Mouse (Mus musculus) MEL (cell line): ENCODE data around the gene Stn1. TPM values are rescaled to one million over a fixed set of nuclear protein-coding genes. Genes with fewer than 3 reads are reported as not detected.

ENCODE experiments used
- DNase-seq: peaks from one replicate; pipeline ENCODE4 v3.0.0; 2011; ENCODE audit warnings: low read depth, low spot score
- H3K27ac ChIP-seq: 2 replicates; pipeline ENCODE4 v1.5.1; 2012; ENCODE audit warnings: low read depth, mild to moderate bottlenecking, control low read depth, low read length, moderate library complexity; ENCODE audit not compliant: control insufficient read depth
- H3K27me3 ChIP-seq, 2 experiments: fragments of 150-350 bp in 1 of 2; sonication (generic) in 1 of 2; 2 replicates each; pipeline ENCODE4 v1.6.1; 2012; ENCODE audit warnings: low read length in 2 of 2, mild to moderate bottlenecking in 2 of 2, improper control_type of control experiment in 1 of 2, moderate library complexity in 1 of 2; ENCODE audit not compliant: insufficient read depth in 2 of 2, control insufficient read depth in 1 of 2
- H3K36me3 ChIP-seq, 2 experiments: 2 replicates each; pipeline ENCODE4 v1.6.1; 2012 to 2014; ENCODE audit warnings: low read length in 2 of 2, improper control_type of control experiment in 1 of 2, inconsistent platforms in 1 of 2, mild to moderate bottlenecking in 1 of 2; ENCODE audit not compliant: insufficient read depth in 2 of 2, control insufficient read depth in 1 of 2
- H3K4me1 ChIP-seq, 2 experiments: fragments of 150-350 bp in 1 of 2; sonication (generic) in 1 of 2; 2 replicates each; pipeline ENCODE4 v1.6.1; 2012; ENCODE audit warnings: low read length in 2 of 2, improper control_type of control experiment in 1 of 2, mild to moderate bottlenecking in 1 of 2; ENCODE audit not compliant: insufficient read depth in 2 of 2, control insufficient read depth in 1 of 2
- H3K4me3 ChIP-seq, 2 experiments: fragments of 150-350 bp in 1 of 2; sonication (generic) in 1 of 2; 2 replicates each; pipeline ENCODE4 v1.5.1; 2012; ENCODE audit warnings: low read depth in 2 of 2, low read length in 2 of 2, mild to moderate bottlenecking in 2 of 2, moderate library complexity in 2 of 2, control low read depth in 1 of 2, improper control_type of control experiment in 1 of 2; ENCODE audit not compliant: control insufficient read depth in 1 of 2, insufficient read depth in 1 of 2
- H3K79me2 ChIP-seq: 2 replicates; pipeline ENCODE4 v1.6.1; 2012; ENCODE audit warnings: mild to moderate bottlenecking, low read length, moderate library complexity; ENCODE audit not compliant: control insufficient read depth, poor library complexity, insufficient read depth
- H3K9ac ChIP-seq: 2 replicates; pipeline ENCODE4 v1.6.1; 2012; ENCODE audit warnings: low read depth, mild to moderate bottlenecking, control low read depth, low read length, moderate library complexity; ENCODE audit not compliant: control insufficient read depth, poor library complexity, severe bottlenecking
- H3K9me3 ChIP-seq: fragments of 150-350 bp; sonication (generic); replicated peaks from 2 replicates; pipeline ENCODE4 v1.6.1; 2012; ENCODE audit warnings: mild to moderate bottlenecking, low read length, improper control_type of control experiment, moderate library complexity; ENCODE audit not compliant: insufficient read depth
- CHD1 ChIP-seq: IDR thresholded peaks from 2 replicates; pipeline ENCODE4 v1.6.1; 2012; ENCODE audit warnings: low read depth, mild to moderate bottlenecking, inconsistent platforms, low read length, improper control_type of control experiment
- CHD2 ChIP-seq: IDR thresholded peaks from 2 replicates; pipeline ENCODE4 v1.6.1; 2011; ENCODE audit warnings: low read length, improper control_type of control experiment
- E2F4 ChIP-seq: IDR thresholded peaks from 2 replicates; pipeline ENCODE4 v1.6.1; 2011; ENCODE audit warnings: low read depth, low read length, improper control_type of control experiment, borderline replicate concordance
- EP300 ChIP-seq, 2 experiments: IDR thresholded peaks; 2 replicates each; pipeline ENCODE4 v1.6.1; 2011; ENCODE audit warnings: improper control_type of control experiment in 2 of 2, low read length in 2 of 2, low read depth in 1 of 2, mild to moderate bottlenecking in 1 of 2
- GATA1 ChIP-seq: IDR thresholded peaks from 2 replicates; pipeline ENCODE4 v1.6.1; 2011; ENCODE audit warnings: low read depth, low read length, improper control_type of control experiment
- JUND ChIP-seq: IDR thresholded peaks from 2 replicates; pipeline ENCODE4 v1.6.1; 2011; ENCODE audit warnings: low read depth, mild to moderate bottlenecking, improper control_type of control experiment, low read length
- KAT2A ChIP-seq: conservative IDR thresholded peaks from 2 replicates; pipeline ENCODE4 v1.6.1; 2012; ENCODE audit warnings: low read depth, low read length, improper control_type of control experiment, inconsistent platforms
- MAFK ChIP-seq: IDR thresholded peaks from 2 replicates; pipeline ENCODE4 v1.6.1; 2011; ENCODE audit warnings: low read depth, mild to moderate bottlenecking, low read length, improper control_type of control experiment, borderline replicate concordance
- MAX ChIP-seq: IDR thresholded peaks from 2 replicates; pipeline ENCODE4 v1.6.1; 2011; ENCODE audit warnings: low read length, improper control_type of control experiment
- MEF2A ChIP-seq: IDR thresholded peaks from 2 replicates; pipeline ENCODE4 v1.6.1; 2014; ENCODE audit warnings: low read depth, mild to moderate bottlenecking, inconsistent platforms, low read length, improper control_type of control experiment; ENCODE audit not compliant: poor library complexity, insufficient replicate concordance, severe bottlenecking; ENCODE audit errors: extremely low read depth
- NRF1 ChIP-seq: IDR thresholded peaks from 2 replicates; pipeline ENCODE4 v1.6.1; 2014; ENCODE audit warnings: low read depth, mild to moderate bottlenecking, inconsistent platforms, low read length, improper control_type of control experiment, moderate library complexity; ENCODE audit not compliant: poor library complexity, insufficient read depth, severe bottlenecking
- POLR2A ChIP-seq, 2 experiments: IDR thresholded peaks; 2 replicates each; pipeline ENCODE4 v1.6.1; 2011 to 2012; ENCODE audit warnings: low read length in 2 of 2, mild to moderate bottlenecking in 2 of 2, control low read depth in 1 of 2, improper control_type of control experiment in 1 of 2, low read depth in 1 of 2, moderate library complexity in 1 of 2; ENCODE audit not compliant: control insufficient read depth in 1 of 2, insufficient read depth in 1 of 2, poor library complexity in 1 of 2
- POLR2AphosphoS2 ChIP-seq: IDR thresholded peaks from 2 replicates; pipeline ENCODE4 v1.6.1; 2011; ENCODE audit warnings: low read length, improper control_type of control experiment
- RAD21 ChIP-seq: IDR thresholded peaks from 2 replicates; pipeline ENCODE4 v1.6.1; 2011; ENCODE audit warnings: mild to moderate bottlenecking, low read depth, low read length, improper control_type of control experiment
- RCOR1 ChIP-seq: IDR thresholded peaks from 2 replicates; pipeline ENCODE4 v1.6.1; 2012; ENCODE audit warnings: low read depth, mild to moderate bottlenecking, inconsistent platforms, low read length, improper control_type of control experiment
- SIN3A ChIP-seq: IDR thresholded peaks from 2 replicates; pipeline ENCODE4 v1.6.1; 2012; ENCODE audit warnings: low read length, improper control_type of control experiment, inconsistent platforms
- TCF12 ChIP-seq: IDR thresholded peaks from 2 replicates; pipeline ENCODE4 v1.6.1; 2014; ENCODE audit warnings: low read depth, mild to moderate bottlenecking, inconsistent platforms, low read length, improper control_type of control experiment, moderate library complexity
- USF2 ChIP-seq, 2 experiments: IDR thresholded peaks; 2 replicates each; pipeline ENCODE4 v1.6.1; 2011 to 2012; ENCODE audit warnings: improper control_type of control experiment in 2 of 2, low read length in 2 of 2, borderline replicate concordance in 1 of 2, inconsistent platforms in 1 of 2, low read depth in 1 of 2, mild to moderate bottlenecking in 1 of 2; ENCODE audit not compliant: insufficient read depth in 1 of 2
- ZNF384 ChIP-seq: IDR thresholded peaks from 2 replicates; pipeline ENCODE4 v1.6.1; 2012; ENCODE audit warnings: low read depth, mild to moderate bottlenecking, inconsistent platforms, low read length, improper control_type of control experiment
- polyA plus RNA-seq, 2 experiments: library from polyadenylated mRNA; stranded (reverse) in 1 of 2; unstranded in 1 of 2; fragments of >175 nt in 1 of 2; fragments of >200 nt in 1 of 2; gene quantifications; 2 replicates each; pipeline versions ENCODE4 v1.2.1 to v1.2.4; 2012; ENCODE audit warnings: low replicate concordance in 2 of 2, low read depth in 1 of 2; ENCODE audit not compliant: insufficient read length in 2 of 2, insufficient read depth in 1 of 2, missing spikeins in 1 of 2
- total RNA-seq: library from RNA; depleted of rRNA; stranded (reverse); fragments of 300-350 nt; gene quantifications from 2 replicates; pipeline ENCODE4 v1.2.3, GENCODE M21; 2012

The Stn1 gene
- total and polyA plus RNA-seq, 3 experiments, result 9.7 to 13.6 TPM; not detected in 1

DNA sequence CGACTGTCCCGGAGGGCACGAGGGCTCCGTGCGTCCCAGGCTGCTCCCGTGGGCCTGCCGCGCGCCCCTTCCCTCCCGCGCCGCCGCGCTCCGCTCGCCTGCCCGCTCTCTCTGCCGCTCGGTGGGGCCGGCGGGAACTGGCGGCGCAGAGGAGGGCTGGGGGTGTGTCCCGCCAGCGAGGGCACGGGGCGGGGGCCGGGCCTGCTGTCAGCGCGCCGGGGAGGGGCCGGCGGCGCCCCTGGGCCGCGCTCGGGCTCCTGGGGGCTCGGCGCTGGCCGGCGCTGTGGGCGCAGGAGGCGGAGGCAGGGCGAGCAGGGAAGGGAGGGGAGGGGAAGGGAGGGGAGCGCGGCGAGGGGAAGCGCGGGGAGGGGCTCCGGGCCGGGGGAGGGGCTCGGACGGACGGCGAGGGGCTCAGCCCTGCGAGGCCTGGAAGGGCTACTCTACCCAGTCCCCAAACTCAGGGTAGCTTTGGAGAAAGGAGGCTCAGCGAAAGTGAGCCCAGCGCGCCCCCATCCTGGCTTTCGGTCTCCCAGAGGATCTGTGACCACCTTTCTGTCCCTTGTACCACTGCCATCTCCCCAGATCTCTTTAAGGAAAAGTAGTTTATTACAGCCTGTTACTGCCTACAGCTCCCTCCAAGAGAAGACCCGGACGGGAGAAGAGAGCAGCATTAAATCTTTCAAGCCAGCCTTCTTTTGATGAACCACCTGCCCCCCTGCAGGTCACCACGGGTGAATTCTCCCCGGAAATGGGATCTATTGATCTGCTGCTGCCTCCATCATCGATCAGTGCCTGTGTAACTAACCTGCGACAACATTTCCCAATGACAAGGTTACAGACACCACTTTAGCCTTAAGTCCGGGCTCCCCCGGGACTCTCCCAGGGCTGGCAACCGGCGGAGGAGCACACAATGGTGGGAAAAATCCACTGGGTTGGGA lies 72.7 kb downstream of the Stn1 start, which contains the start of gene Sh3pxd2a:
Gene Sh3pxd2a (minus strand): TSS at position 98 of the 938 bp plus-strand sequence.
- no peaks in the 10 kb centered on the region for H3K36me3 ChIP-seq
- no peak within 1 kb of the TSS for H3K27ac ChIP-seq
- no peak for DNase-seq
- no peaks in the 10 kb centered on the region for H3K27me3 ChIP-seq
- no peak within 1 kb of the TSS for H3K4me3 ChIP-seq
- H3K9me3 ChIP-seq, result no peaks in the 10 kb centered on the region
- no peaks in the 10 kb centered on the region for H3K79me2 ChIP-seq
- H3K4me1 ChIP-seq, result no peaks in the 10 kb centered on the region
- no peak for TF ChIP-seq ZNF384
- no peak for TF ChIP-seq MEF2A
- no peak for TF ChIP-seq MAX
- no peak for TF ChIP-seq JUND
- no peak for TF ChIP-seq EP300 (IDR thresholded peaks at IDR 0.05; ENCODE audit: low read depth in 1 of 2, low read length in 2 of 2)
- no peak for TF ChIP-seq E2F4
- no peak for TF ChIP-seq MAFK
- TF ChIP-seq CHD1, result no peak
- no peak for TF ChIP-seq KAT2A
- no peak for TF ChIP-seq CHD2
- TF ChIP-seq GATA1, result no peak
- TF ChIP-seq TCF12, result no peak
- TF ChIP-seq NRF1, result no peak
- TF ChIP-seq SIN3A, result no peak
- TF ChIP-seq RCOR1, result no peak
- TF ChIP-seq USF2 (IDR thresholded peaks at IDR 0.05; ENCODE audit: borderline replicate concordance in 1 of 2, insufficient read depth in 1 of 2, low read depth in 1 of 2, low read length in 2 of 2), result no peak
- no peak for TF ChIP-seq POLR2AphosphoS2
- TF ChIP-seq RAD21, result no peak
- TF ChIP-seq POLR2A (IDR thresholded peaks at IDR 0.05; ENCODE audit: control insufficient read depth in 1 of 2, insufficient read depth in 1 of 2, low read depth in 1 of 2, low read length in 2 of 2, poor library complexity in 1 of 2), result no peak
- TF ChIP-seq, all 39 proteins: peak for 0
- no peak within 1 kb of the TSS for H3K9ac ChIP-seq
